Mouse (Mus musculus) spleen, postnatal 36 days (tissue): ENCODE results near the gene Dydc2.

Experiments used
- DNase-seq, 2 experiments: peaks; one replicate each; pipeline ENCODE4 v3.0.0; 2022; ENCODE audit warnings: low spot score in 2 of 2, mixed read lengths in 1 of 2

The Dydc2 gene

DNA sequence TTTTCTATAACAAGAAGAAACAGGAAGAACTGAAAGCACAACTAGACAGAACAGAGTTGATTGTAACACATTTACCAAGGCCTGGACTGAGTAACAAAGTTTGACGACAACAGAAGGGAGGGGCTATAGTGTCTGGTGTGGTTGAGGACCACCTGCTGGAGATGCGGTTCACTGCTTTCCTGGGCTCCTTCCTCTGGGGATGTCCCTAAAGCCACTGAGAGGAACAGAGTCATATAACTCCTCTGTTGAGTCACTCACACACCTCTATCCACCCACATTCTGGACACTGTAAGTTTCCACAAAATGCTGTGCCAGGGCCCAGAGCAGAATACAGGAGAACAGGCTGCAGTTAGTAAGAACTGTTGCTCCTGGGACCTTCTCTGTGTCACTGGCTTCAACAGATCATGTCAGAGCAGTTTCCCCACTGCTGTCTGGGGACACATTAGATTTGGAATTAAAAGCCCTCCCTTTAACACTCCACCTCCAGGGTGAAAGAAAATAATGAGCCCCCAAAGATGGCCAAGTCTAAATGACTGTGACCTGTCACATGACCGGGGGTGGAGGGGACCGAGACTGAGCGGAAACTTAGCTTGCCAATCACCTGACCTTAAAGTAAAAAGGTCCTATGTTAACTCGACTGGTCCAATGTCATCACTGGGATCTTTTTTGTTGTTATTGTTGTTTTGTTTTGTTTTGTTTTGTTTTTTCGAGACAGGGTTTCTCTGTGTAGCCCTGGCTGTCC is 68.9 kb downstream of the Dydc2 start:
- DNase-seq, result peak; percentile 88 to 89
